ENCODE assay signal across 8 mouse cellular contexts in genomic region chr9:45839982-45840300, GRCm38 (mm10). TPM values are rescaled to one million over a fixed set of nuclear protein-coding genes. Genes with fewer than 3 reads are reported as not detected.
A peak's percentile ranks its signal among the peaks of the same experiment; 100 is the strongest.
DNase-seq lines count a peak whose midpoint lies in the region; ATAC-seq and TF ChIP-seq lines count a peak whose summit lies in the region.

No protein-coding gene starts in this region.

- H3K9ac ChIP-seq in heart, embryonic 11.5 days (ENCODE audit: low read depth, low read length) = peak overlapping the region; percentile 84
- peak overlapping the region; percentile 97 for H3K9ac ChIP-seq in hindbrain, embryonic 13.5 days
- peak overlapping the region; percentile 98 for H3K9ac ChIP-seq in midbrain, embryonic 13.5 days (replicated peaks)

- peak overlapping the region; percentile 89 for H3K4me3 ChIP-seq in heart, embryonic 11.5 days (ENCODE audit: low read depth, low read length)
- H3K4me3 ChIP-seq in cortical plate, adult 2 months (ENCODE audit: insufficient read depth, low read length) = peak overlapping the region; percentile 89
- H3K4me3 ChIP-seq in hindbrain, embryonic 13.5 days = peak overlapping the region; percentile 97
- peak overlapping the region; percentile 61 for H3K4me3 ChIP-seq in midbrain, embryonic 13.5 days (replicated peaks)

- TF ChIP-seq POLR2A in cortical plate, adult 2 months (IDR thresholded peaks at IDR 0.05; ENCODE audit: extremely low read depth, insufficient read depth, low read length) = no peak

- ATAC-seq in heart, embryonic 11.5 days (replicated peaks; ENCODE audit: insufficient number of reproducible peaks, low FRiP score, low TSS enrichment) = 0 out of 2 replicates have a peak, but pooled peaks have one; percentile 3
- no peak for ATAC-seq in hindbrain, embryonic 13.5 days (ENCODE audit: low FRiP score)
- ATAC-seq in midbrain, embryonic 13.5 days = no peak

- H3K4me2 ChIP-seq in heart, embryonic 11.5 days = peak overlapping the region; percentile 88
- H3K4me2 ChIP-seq in hindbrain, embryonic 13.5 days = peak overlapping the region; percentile 93
- peak overlapping the region; percentile 97 for H3K4me2 ChIP-seq in midbrain, embryonic 13.5 days (replicated peaks)

- DNase-seq in heart, adult 18-20 months = no peak
- no peak for DNase-seq in testis, postnatal 10 days (ENCODE audit: low spot score)
- no peak for DNase-seq in right cerebral cortex, postnatal 10 days (ENCODE audit: low spot score in 2 of 2)
- no peak for DNase-seq in adrenal gland, adult 18-20 months (ENCODE audit: low spot score in 2 of 2)

- 64% methylated on average over 7 of the region's 7 CpGs for WGBS in heart, embryonic 11.5 days (ENCODE audit: insufficient replicate concordance)
- WGBS in hindbrain, embryonic 13.5 days = 82% methylated on average over 7 of the region's 7 CpGs
- WGBS in midbrain, embryonic 13.5 days = 77% methylated on average over 7 of the region's 7 CpGs

- H3K36me3 ChIP-seq in heart, embryonic 11.5 days (ENCODE audit: control insufficient read depth, insufficient read depth, low read length) = no peaks in the 10 kb centered on the region
- no peaks in the 10 kb centered on the region for H3K36me3 ChIP-seq in hindbrain, embryonic 13.5 days
- H3K36me3 ChIP-seq in midbrain, embryonic 13.5 days = no peaks in the 10 kb centered on the region

- no peaks in the 10 kb centered on the region for H3K27me3 ChIP-seq in heart, embryonic 11.5 days (ENCODE audit: control insufficient read depth, insufficient read depth, low read length)
- H3K27me3 ChIP-seq in hindbrain, embryonic 13.5 days = no peaks in the 10 kb centered on the region
- no peaks in the 10 kb centered on the region for H3K27me3 ChIP-seq in midbrain, embryonic 13.5 days

- H3K4me1 ChIP-seq in heart, embryonic 11.5 days (ENCODE audit: control insufficient read depth, insufficient read depth, low read length) = peaks cover 19% of the 10 kb centered on the region
- peaks cover 29% of the 10 kb centered on the region for H3K4me1 ChIP-seq in cortical plate, adult 2 months (ENCODE audit: control insufficient read depth, insufficient read depth, low read length)
- peaks cover 55% of the 10 kb centered on the region for H3K4me1 ChIP-seq in hindbrain, embryonic 13.5 days (replicated peaks)
- peaks cover 47% of the 10 kb centered on the region for H3K4me1 ChIP-seq in midbrain, embryonic 13.5 days (replicated peaks)

- H3K9me3 ChIP-seq in heart, embryonic 11.5 days (replicated peaks; ENCODE audit: control insufficient read depth, low read length) = no peaks in the 10 kb centered on the region
- H3K9me3 ChIP-seq in hindbrain, embryonic 13.5 days = no peaks in the 10 kb centered on the region
- no peaks in the 10 kb centered on the region for H3K9me3 ChIP-seq in midbrain, embryonic 13.5 days

- H3K27ac ChIP-seq in heart, embryonic 11.5 days (ENCODE audit: low read depth, low read length) = no peak overlapping the region
- no peak overlapping the region for H3K27ac ChIP-seq in cortical plate, adult 2 months (ENCODE audit: insufficient read depth, low read length)
- H3K27ac ChIP-seq in hindbrain, embryonic 13.5 days = no peak overlapping the region
- no peak overlapping the region for H3K27ac ChIP-seq in midbrain, embryonic 13.5 days

- no peak for TF ChIP-seq CTCF in cortical plate, adult 2 months (IDR thresholded peaks at IDR 0.05; ENCODE audit: extremely low read depth, insufficient read depth, low read length)

RNA-seq across cellular contexts. Expression of gene Bace1, which starts 1.6 kb away (rescaled TPM):
- polyA plus RNA-seq in heart, embryonic 11.5 days (2014; fragmentation: Nextera tagmentation; extraction: Ambion mirVana) = 17.5 and 19.5 TPM in 2 replicates
- 10 to 100 TPM; 23.4 to 25.0 TPM for total RNA-seq in heart, adult 18-20 months (2021)
- polyA plus RNA-seq in cortical plate, adult 2 months (2012; rRNA removed) = 50.7 and 56.2 TPM in 2 replicates
- 46.4 and 50.3 TPM in 2 replicates for polyA plus RNA-seq in hindbrain, embryonic 13.5 days (2015; fragmentation: Nextera tagmentation; extraction: Ambion mirVana)
- polyA plus RNA-seq in midbrain, embryonic 13.5 days (2015; fragmentation: Nextera tagmentation; extraction: Ambion mirVana) = 47.0 and 50.6 TPM in 2 replicates
- total RNA-seq in adrenal gland, adult 18-20 months (2021) = 10 to 100 TPM; 21.3 to 25.2 TPM

RNA-seq across cellular contexts. Expression of gene Cep164, which starts 11.4 kb away (rescaled TPM):
- 15.2 and 19.8 TPM in 2 replicates for polyA plus RNA-seq in heart, embryonic 11.5 days (2014; fragmentation: Nextera tagmentation; extraction: Ambion mirVana)
- 1 to 10 TPM; 5.7 to 6.5 TPM for total RNA-seq in heart, adult 18-20 months (2021)
- 18.5 and 22.5 TPM in 2 replicates for polyA plus RNA-seq in cortical plate, adult 2 months (2012; rRNA removed)
- polyA plus RNA-seq in hindbrain, embryonic 13.5 days (2015; fragmentation: Nextera tagmentation; extraction: Ambion mirVana) = 12.4 and 15.8 TPM in 2 replicates
- polyA plus RNA-seq in midbrain, embryonic 13.5 days (2015; fragmentation: Nextera tagmentation; extraction: Ambion mirVana) = 14.9 and 15.5 TPM in 2 replicates
- total RNA-seq in adrenal gland, adult 18-20 months (2021) = 10 to 100 TPM in 1 of 2 experiments, 1 to 10 TPM in 1; 9.6 to 12.0 TPM
